Mouse (Mus musculus): ENCODE data around the gene Zswim8. TPM values are rescaled to one million over a fixed set of nuclear protein-coding genes. Genes with fewer than 3 reads are reported as not detected.

Zswim8 gene
- 100 to 1,000 TPM; 136 to 151 TPM for total RNA-seq (2021)
- long read RNA-seq, experiment 1, partial matches to known transcripts = 8 of 10 reads
- long read RNA-seq, experiment 1, other reads (novel, unspliced or antisense) = 2 of 10 reads
- long read RNA-seq, experiment 2, partial matches to known transcripts = 21 of 32 reads
- long read RNA-seq, experiment 2, other reads (novel, unspliced or antisense) = 11 of 32 reads

DNA sequence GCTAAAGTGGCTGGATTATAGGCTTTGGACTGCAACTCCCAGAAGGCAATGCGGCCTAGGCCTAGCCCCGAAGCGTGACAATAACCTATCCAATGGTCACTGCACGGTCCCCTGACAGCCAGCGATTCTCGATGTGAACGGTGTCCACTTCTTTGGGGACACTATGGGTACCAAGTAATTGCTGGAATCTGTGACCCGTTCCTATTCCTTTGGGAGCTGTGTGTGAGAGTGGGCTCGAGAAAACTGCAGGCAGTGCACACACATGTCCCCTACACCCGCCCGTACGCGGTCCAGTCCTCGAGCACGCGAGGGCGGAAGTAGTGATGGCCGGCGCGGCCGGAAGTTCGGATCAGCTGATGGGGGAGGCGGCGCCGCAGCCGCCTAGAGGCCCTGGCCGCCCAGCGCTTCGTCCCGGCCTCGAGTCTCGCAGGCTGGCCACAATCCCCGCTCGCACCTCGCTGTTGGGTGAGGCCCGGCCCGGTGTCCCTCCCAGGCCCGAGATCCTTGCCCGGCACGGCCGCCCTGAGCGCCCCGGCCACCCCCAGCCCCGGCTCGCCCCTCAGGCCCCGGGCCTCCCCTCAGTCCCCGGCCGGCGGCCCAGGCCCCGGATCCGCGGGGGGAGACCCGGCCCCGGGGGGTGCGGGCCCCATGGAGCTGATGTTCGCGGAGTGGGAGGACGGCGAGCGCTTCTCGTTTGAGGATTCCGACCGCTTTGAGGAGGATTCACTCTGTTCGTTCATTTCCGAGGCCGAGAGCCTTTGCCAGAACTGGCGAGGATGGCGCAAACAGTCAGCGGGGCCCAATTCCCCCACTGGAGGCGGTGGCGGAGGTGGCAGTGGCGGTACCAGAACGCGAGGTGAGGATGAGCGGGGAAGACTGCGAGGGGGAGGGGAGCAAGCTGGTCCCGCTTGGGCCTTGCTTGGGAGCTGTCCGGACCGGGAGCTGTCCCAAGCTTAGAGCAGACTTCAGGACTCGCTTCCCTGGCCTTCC lies at the start of gene Zswim8:
Gene Zswim8 (plus strand): TSS at position 352 of the 990 bp plus-strand sequence.
- peak; percentile 71 to 78 for DNase-seq (ENCODE audit: low spot score in 2 of 2)

GRCm38 (mm10) chr14:20658326-20658725 lies 49.0 kb upstream of the Zswim8 start:
- DNase-seq (ENCODE audit: low spot score in 2 of 2) = no peak

DNA sequence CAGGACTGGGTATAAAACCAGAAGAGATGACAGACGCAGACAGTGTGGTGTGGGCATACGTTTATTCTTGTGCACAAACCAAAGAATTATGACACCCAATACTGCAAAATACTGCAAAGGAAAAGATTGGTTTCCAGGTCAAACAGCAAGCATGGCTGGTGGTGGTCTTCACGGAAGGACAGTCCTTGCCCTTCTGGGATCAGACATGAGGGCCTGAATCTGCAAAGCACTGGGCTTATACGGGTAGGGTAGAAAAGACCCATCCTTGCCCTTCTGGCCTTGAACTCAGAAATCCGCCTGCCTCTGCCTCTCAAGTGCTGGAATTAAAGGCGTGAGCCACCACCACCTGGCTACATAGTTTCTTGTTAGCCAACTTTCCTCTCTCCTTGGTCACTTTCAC lies 48.5 kb upstream of the Zswim8 start:
- no peak for DNase-seq (ENCODE audit: low spot score in 2 of 2)

- no peak for DNase-seq (ENCODE audit: low spot score in 2 of 2)
Observed at GRCm38 (mm10) chr14:20659687-20660086, 47.7 kb upstream of the Zswim8 start.

- DNase-seq (ENCODE audit: low spot score in 2 of 2) = peak; percentile 67 to 89
Observed at GRCm38 (mm10) chr14:20660827-20661660, 46.3 kb upstream of the Zswim8 start.

DNA sequence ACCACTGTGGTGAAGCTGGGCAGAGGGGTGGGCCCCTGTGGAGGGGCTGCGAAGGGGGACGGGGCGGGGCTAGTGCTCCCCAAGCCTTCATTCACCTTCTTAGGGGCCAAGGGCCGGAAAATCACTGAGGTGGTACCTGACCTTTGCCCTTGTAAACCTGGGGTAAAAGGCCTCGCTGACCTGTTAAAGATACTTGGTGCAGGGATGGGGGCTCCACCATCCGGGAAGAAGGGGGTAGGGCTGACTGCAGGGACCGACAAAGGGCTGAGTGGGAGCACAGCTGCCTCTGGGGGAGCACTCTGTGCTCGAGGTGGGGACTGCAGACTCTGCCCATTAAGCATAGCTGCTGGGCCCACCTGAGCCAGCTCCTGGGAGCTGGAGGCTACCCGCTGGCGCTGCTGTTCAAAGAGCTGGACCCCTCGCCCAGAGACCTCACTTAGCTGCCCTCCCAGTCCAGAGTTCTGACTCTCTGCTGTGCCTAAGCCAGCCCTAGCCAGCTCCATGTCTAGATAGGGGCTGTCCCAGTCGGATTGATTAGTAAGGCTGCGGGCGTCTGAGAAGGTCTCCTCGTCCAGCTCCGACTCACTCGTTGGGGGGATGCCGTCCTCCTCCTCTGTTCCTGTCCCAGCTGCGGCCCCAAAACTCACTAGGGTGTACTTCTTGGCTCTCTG lies 45.6 kb upstream of the Zswim8 start:
- no peak for DNase-seq (ENCODE audit: low spot score in 2 of 2)

- DNase-seq (ENCODE audit: low spot score in 2 of 2) = no peak
Observed at GRCm38 (mm10) chr14:20662740-20663139, 44.6 kb upstream of the Zswim8 start.

DNA sequence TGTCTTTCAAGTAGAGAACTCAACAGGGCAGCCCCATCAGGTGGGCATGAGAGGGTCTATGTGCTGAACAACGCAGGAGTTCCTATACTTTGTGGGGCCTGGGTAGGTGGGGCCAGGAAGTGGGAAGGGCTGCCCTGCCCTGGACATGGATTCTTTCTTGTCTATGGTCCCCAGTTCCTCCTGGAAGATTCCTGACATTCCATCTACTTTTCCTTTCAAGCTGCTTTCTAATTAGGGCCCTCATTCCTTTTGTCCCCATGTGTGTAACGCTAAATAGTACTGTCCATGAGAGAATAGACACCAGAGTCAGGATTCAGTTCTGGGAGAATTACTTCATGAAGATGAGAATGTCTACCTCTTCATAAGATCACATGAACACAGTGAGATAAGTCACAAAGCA lies 43.8 kb upstream of the Zswim8 start:
- no peak for DNase-seq (ENCODE audit: low spot score in 2 of 2)

- no peak for DNase-seq (ENCODE audit: low spot score in 2 of 2)
Observed at GRCm38 (mm10) chr14:20664436-20664835, 42.9 kb upstream of the Zswim8 start.

- no peak for DNase-seq (ENCODE audit: low spot score in 2 of 2)
Observed at GRCm38 (mm10) chr14:20667469-20667868, 39.9 kb upstream of the Zswim8 start.

DNA sequence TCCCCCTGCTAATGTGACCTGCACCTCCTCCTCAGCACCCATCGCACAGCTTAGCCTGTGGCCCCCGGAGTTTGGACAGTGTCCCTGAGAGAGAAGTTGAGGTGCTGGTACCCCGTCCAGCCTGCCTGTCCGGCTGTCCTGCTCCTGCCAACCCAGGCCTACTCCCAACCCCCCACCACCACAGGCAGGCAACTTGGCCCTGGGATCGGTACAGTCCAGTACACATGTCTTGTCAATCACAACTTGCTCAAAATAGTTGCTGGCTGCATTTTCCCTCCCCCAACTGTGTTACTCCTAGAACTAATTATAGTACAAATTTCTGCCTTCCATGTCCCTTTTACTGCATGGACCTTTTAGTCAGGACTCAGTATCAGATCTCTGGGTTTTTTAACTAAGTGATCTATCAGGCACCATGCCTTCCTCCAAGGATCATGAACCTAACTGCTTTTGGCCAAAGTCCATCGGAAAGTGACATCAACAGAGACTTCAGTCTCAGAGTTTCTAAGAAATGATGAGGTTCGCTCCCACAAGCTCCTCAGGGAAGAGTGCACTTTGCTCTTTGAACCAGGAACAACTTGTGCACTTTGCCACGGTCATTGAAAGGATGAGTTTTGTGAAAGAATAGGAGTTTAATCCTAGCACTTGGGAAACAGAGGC lies 39.1 kb upstream of the Zswim8 start, which contains the start of gene Synpo2l:
Gene Synpo2l (minus strand): TSS at position 201 of the 657 bp plus-strand sequence.
- no peak for DNase-seq (ENCODE audit: low spot score in 2 of 2)

DNA sequence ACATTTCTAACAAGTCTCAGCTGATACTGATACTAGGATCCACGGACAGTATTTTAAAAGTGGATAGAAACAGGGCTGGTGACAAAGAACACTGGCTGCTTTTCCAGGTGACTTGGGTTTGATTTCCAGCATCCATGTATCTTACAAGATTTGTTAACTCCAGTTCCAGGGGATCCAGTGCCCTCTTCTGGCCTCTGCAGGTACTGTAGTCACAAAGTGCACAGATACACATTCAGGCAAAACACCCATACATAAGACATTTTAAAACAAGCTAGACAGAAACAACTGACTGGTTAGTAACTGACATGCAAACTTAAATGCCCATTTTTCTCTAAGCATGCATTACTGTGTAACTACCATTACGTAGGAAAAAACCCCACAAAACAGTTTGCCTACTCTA lies 34.4 kb upstream of the Zswim8 start:
- DNase-seq (ENCODE audit: low spot score in 2 of 2) = no peak

- no peak for DNase-seq (ENCODE audit: low spot score in 2 of 2)
Observed at GRCm38 (mm10) chr14:20673735-20674063, 33.7 kb upstream of the Zswim8 start.

DNA sequence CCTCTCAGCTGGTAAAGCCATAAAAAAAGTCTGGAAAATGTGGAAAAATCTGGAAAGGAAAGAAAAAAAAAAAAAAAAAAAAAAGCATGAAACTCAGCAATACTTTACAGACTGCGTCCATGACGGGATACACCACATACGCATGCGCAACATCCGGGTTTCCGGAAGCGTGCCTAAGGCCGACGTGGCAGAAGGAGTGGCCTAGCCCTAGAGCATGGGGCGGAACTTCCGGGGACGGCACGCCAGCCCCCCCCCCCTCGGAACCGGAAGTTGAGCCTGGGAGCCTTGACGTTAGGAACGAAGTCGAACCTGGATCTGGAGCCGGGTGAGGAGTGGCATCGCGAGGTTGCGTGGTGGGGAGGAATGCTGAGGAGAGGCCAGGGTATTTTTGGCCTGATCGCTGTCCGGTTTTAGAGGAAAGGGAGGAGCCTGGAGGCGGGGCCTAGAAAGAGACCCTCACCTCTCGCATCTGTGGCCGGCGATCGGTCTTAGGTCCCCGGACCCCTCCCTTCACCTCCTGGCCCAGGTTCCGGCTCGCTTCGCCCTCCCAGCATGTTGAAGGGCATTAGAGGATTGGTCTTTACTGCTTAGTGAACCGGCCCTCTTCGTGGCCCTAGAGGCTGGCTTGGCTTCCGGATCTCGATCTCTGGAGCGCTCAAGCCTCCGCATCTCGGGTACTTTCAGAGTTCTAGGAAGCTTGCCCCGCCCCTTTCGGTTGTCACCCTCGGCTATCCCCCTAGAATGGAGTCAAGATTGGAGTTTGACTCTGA lies 33.1 kb upstream of the Zswim8 start, which contains the start of gene Sec24c:
Gene Sec24c (plus strand): TSS at position 245 of the 770 bp plus-strand sequence.
- peak; percentile 94 to 98 for DNase-seq (ENCODE audit: low spot score in 2 of 2)

GRCm38 (mm10) chr14:20677906-20678305 lies 29.4 kb upstream of the Zswim8 start:
- no peak for DNase-seq (ENCODE audit: low spot score in 2 of 2)

DNA sequence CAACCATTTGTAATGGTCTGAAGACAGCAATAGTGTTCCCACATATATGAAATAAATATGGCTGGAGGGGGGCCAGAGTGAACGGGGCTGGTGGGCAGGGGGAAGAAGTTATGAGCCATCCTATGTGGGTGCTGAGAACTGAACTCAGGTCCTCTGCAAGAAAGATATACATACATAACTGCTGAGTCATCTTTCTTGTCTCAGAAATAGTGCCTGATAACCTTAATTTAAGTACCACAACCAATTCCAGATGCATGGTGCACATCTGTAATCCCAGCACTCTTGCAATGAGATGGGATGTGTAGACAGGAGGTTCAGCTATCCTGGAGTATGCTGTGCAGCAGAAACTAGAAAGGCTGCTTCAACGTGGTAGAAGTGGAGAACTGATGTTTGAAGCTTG lies 25.6 kb upstream of the Zswim8 start:
- DNase-seq (ENCODE audit: low spot score in 2 of 2) = no peak

DNA sequence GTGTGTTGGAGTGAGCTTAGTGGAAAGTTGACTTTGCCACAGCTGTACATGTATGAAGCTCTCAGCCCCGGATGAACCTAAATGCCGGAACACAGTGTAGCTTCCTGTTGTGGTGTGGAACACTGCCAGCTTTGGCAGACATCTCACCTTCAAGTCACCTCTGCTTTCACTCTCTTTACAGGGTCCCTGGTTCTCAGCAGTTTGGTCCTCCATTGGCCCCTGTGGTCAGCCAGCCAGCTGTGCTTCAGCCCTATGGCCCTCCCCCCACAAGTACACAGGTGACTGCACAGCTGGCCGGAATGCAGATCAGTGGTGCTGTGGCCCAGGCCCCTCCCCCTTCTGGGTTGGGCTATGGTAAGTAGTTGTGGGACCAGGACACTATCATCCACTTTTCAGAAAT lies 24.9 kb upstream of the Zswim8 start:
- no peak for DNase-seq (ENCODE audit: low spot score in 2 of 2)

DNA sequence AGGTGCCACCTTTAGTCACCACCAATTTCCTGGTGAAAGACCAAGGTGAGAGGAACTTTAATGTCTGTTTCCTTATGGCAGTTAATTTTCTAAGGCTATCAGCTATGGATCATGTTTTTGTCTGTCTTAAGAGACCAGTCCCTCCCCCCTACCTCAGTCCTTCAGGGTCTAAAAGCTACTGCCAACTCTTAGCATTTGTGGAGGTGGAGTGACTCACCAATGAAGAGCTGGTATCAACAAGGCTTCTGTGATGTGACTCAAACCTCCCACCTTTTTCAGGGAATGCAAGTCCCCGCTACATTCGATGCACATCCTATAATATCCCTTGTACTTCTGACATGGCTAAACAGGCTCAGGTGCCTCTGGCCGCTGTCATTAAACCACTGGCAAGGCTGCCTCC lies 20.8 kb upstream of the Zswim8 start:
- no peak for DNase-seq (ENCODE audit: low spot score in 2 of 2)

GRCm38 (mm10) chr14:20689009-20689408 lies 18.3 kb upstream of the Zswim8 start:
- no peak for DNase-seq (ENCODE audit: low spot score in 2 of 2)

- no peak for DNase-seq (ENCODE audit: low spot score in 2 of 2)
Observed at GRCm38 (mm10) chr14:20691772-20692171, 15.6 kb upstream of the Zswim8 start.

Data from adrenal gland, postnatal 4 days (tissue).